Mouse (Mus musculus) liver, embryonic 15.5 days (tissue): ENCODE results near the gene Polr3h. TPM values are rescaled to one million over a fixed set of nuclear protein-coding genes. Genes with fewer than 3 reads are reported as not detected.
A peak's percentile ranks its signal among the peaks of the same experiment; 100 is the strongest.
"Not testable (repeated sequence)": the region's sequence is repeated elsewhere in the genome, so short reads cannot be mapped to it uniquely, and the experiment has no call there.

Experiments used
- ATAC-seq: fragments of 200-750 bp; cut with Nextera tagmentation; 2 replicates; pipeline ENCODE4 v1.8.0; 2017; ENCODE audit warnings: moderate number of reproducible peaks, mild to moderate bottlenecking, moderate library complexity; ENCODE audit not compliant: insufficient read depth
- H3K27ac ChIP-seq: fragments of 300-500 bp; sonication (generic); replicated peaks from 2 replicates; pipeline ENCODE4 v1.5.1; 2015; ENCODE audit warnings: mild to moderate bottlenecking, inconsistent platforms
- H3K27me3 ChIP-seq: fragments of 300-500 bp; sonication (generic); 2 replicates; pipeline ENCODE4 v1.6.1; 2015; ENCODE audit warnings: mild to moderate bottlenecking, inconsistent platforms
- H3K36me3 ChIP-seq: fragments of 300-500 bp; sonication (generic); replicated peaks from 2 replicates; pipeline ENCODE4 v1.6.1; 2015; ENCODE audit warnings: moderate library complexity, mild to moderate bottlenecking, inconsistent platforms
- H3K4me1 ChIP-seq: fragments of 300-500 bp; sonication (generic); replicated peaks from 2 replicates; pipeline ENCODE4 v1.6.1; 2015; ENCODE audit warnings: inconsistent platforms
- H3K4me2 ChIP-seq: fragments of 300-500 bp; sonication (generic); 2 replicates; pipeline ENCODE4 v1.6.1; 2015; ENCODE audit warnings: moderate library complexity, mild to moderate bottlenecking, inconsistent platforms
- H3K4me3 ChIP-seq: fragments of 300-500 bp; sonication (generic); replicated peaks from 2 replicates; pipeline ENCODE4 v1.5.1; 2015; ENCODE audit warnings: mild to moderate bottlenecking, inconsistent platforms
- H3K9ac ChIP-seq: fragments of 300-500 bp; sonication (generic); 2 replicates; pipeline ENCODE4 v1.6.1; 2015; ENCODE audit warnings: moderate library complexity, mild to moderate bottlenecking, inconsistent platforms
- H3K9me3 ChIP-seq: fragments of 300-500 bp; sonication (generic); replicated peaks from 2 replicates; pipeline ENCODE4 v1.6.1; 2016; ENCODE audit warnings: inconsistent platforms
- WGBS: fragments of 180-500 bp; shearing (Covaris S2); methylation state at CpG from one replicate; pipeline ENCODE4 v1.1.7; 2015; ENCODE audit warnings: mixed read lengths; ENCODE audit not compliant: insufficient replicate concordance; 5-methylcytosine and 5-hydroxymethylcytosine counted together
- polyA plus RNA-seq: library from polyadenylated mRNA; unstranded; fragments of >200 nt; fragmentation: Nextera tagmentation; extraction: Ambion mirVana; gene quantifications from 2 replicates; pipeline ENCODE4 v1.2.1, GENCODE M21; 2015

Polr3h gene
- polyA plus RNA-seq, 1 experiment from 2014 or later = 56.9 TPM

- Histone ChIP-seq H3K36me3 (peaks cover 80% of the 10 kb centered on the region), H3K4me1 (peaks cover 26% of the 10 kb centered on the region), H3K27ac (no peak overlapping the region), H3K9me3 (no peaks in the 10 kb centered on the region), H3K4me3 (no peak overlapping the region), H3K9ac (no peak overlapping the region), H3K4me2 (no peak overlapping the region), H3K27me3 (no peaks in the 10 kb centered on the region)
- ATAC-seq = no peak
- WGBS = 77% methylated on average over 5 of the region's 5 CpGs
Observed at GRCm38 (mm10) chr15:81915663-81916062, 10.4 kb downstream of the Polr3h start.

- H3K4me2 ChIP-seq = no peak overlapping the region; the same call in 1 of the 2 replicates
- ATAC-seq = peak; percentile 29; the same call in 1 of the 2 replicates
Observed at GRCm38 (mm10) chr15:81914668-81915067, 11.4 kb downstream of the Polr3h start.

GRCm38 (mm10) chr15:81912498-81912897, 13.5 kb downstream of the Polr3h start:
- Histone ChIP-seq H3K27ac (no peak overlapping the region), H3K9me3 (no peaks in the 10 kb centered on the region), H3K36me3 (peaks cover 98% of the 10 kb centered on the region), H3K4me3 (no peak overlapping the region), H3K4me2 (no peak overlapping the region), H3K4me1 (peaks cover 26% of the 10 kb centered on the region), H3K27me3 (no peaks in the 10 kb centered on the region), H3K9ac (no peak overlapping the region)
- ATAC-seq = no peak
- 71% methylated on average over 2 of the region's 2 CpGs for WGBS

More at GRCm38 (mm10) chr15:81914668-81915067, 11.4 kb downstream of the Polr3h start:
- WGBS = 42% methylated on average over 5 of the region's 5 CpGs
- H3K9ac ChIP-seq = no peak overlapping the region
- H3K4me1 ChIP-seq = peaks cover 26% of the 10 kb centered on the region
- 0 out of 2 replicates have a peak overlapping the region, but pooled peaks have one; percentile 29 for H3K27ac ChIP-seq
- peaks cover 90% of the 10 kb centered on the region for H3K36me3 ChIP-seq
- H3K4me3 ChIP-seq = no peak overlapping the region
- H3K9me3 ChIP-seq = no peaks in the 10 kb centered on the region
- no peaks in the 10 kb centered on the region for H3K27me3 ChIP-seq

- 71% methylated on average over 4 of the region's 4 CpGs for WGBS
- ATAC-seq = not testable (repeated sequence)
Observed at GRCm38 (mm10) chr15:81908767-81909166, 17.3 kb downstream of the Polr3h start.

GRCm38 (mm10) chr15:81907953-81908352, 18.1 kb downstream of the Polr3h start:
- no peak for ATAC-seq
- Histone ChIP-seq H3K9me3 (no peaks in the 10 kb centered on the region), H3K4me2 (no peak overlapping the region), H3K27me3 (no peaks in the 10 kb centered on the region), H3K4me3 (no peak overlapping the region), H3K9ac (no peak overlapping the region), H3K4me1 (0 out of 2 replicates have a peak, but pooled peaks cover 3% of the 10 kb centered on the region), H3K36me3 (peaks cover 99% of the 10 kb centered on the region), H3K27ac (no peak overlapping the region)
- 84% methylated on average over 8 of the region's 8 CpGs for WGBS

More at GRCm38 (mm10) chr15:81908767-81909166, 17.3 kb downstream of the Polr3h start:
- H3K9me3 ChIP-seq, H3K4me3 ChIP-seq, H3K4me2 ChIP-seq, H3K27me3 ChIP-seq, H3K9ac ChIP-seq, H3K27ac ChIP-seq, H3K4me1 ChIP-seq: not testable (repeated sequence)
- H3K36me3 ChIP-seq = peaks cover 99% of the 10 kb centered on the region

- Histone ChIP-seq H3K36me3 (peaks cover 97% of the 10 kb centered on the region), H3K9ac (no peak overlapping the region), H3K4me1 (no peaks in the 10 kb centered on the region), H3K9me3 (no peaks in the 10 kb centered on the region), H3K4me3 (no peak overlapping the region), H3K27me3 (no peaks in the 10 kb centered on the region), H3K27ac (no peak overlapping the region), H3K4me2 (no peak overlapping the region)
- ATAC-seq = no peak
- 25% methylated on average over 2 of the region's 2 CpGs for WGBS
Observed at GRCm38 (mm10) chr15:81904939-81905338, 21.1 kb downstream of the Polr3h start.

GRCm38 (mm10) chr15:81898751-81899150, 27.3 kb downstream of the Polr3h start:
- Histone ChIP-seq H3K4me3 (no peak overlapping the region), H3K27me3 (no peaks in the 10 kb centered on the region), H3K9me3 (no peaks in the 10 kb centered on the region), H3K4me1 (0 out of 2 replicates have a peak, but pooled peaks cover 6% of the 10 kb centered on the region), H3K9ac (no peak overlapping the region), H3K36me3 (peaks cover 81% of the 10 kb centered on the region), H3K4me2 (no peak overlapping the region), H3K27ac (peak overlapping the region; percentile 45)
- WGBS = 85% methylated on average over 2 of the region's 2 CpGs
- ATAC-seq = no peak

- no peak overlapping the region for H3K4me2 ChIP-seq
- peaks cover 79% of the 10 kb centered on the region for H3K36me3 ChIP-seq
- 82% methylated on average over 5 of the region's 5 CpGs for WGBS
- peak overlapping the region; percentile 59 for H3K27ac ChIP-seq
- H3K9me3 ChIP-seq = no peaks in the 10 kb centered on the region
- H3K27me3 ChIP-seq = no peaks in the 10 kb centered on the region
- H3K9ac ChIP-seq = no peak overlapping the region
- H3K4me1 ChIP-seq = peaks cover 10% of the 10 kb centered on the region
- ATAC-seq = 0 out of 2 replicates have a peak, but pooled peaks have one; percentile 21
- H3K4me3 ChIP-seq = no peak overlapping the region
Observed at GRCm38 (mm10) chr15:81897607-81898285, 28.3 kb downstream of the Polr3h start.

- H3K9me3 ChIP-seq = no peaks in the 10 kb centered on the region
- no peak overlapping the region for H3K27ac ChIP-seq
- H3K27me3 ChIP-seq = no peaks in the 10 kb centered on the region
- H3K36me3 ChIP-seq = peaks cover 79% of the 10 kb centered on the region
- peaks cover 24% of the 10 kb centered on the region for H3K4me1 ChIP-seq
- WGBS = 71% methylated on average over 2 of the region's 2 CpGs
- no peak overlapping the region for H3K9ac ChIP-seq
- no peak overlapping the region for H3K4me2 ChIP-seq
- no peak overlapping the region for H3K4me3 ChIP-seq
- no peak for ATAC-seq
Observed at GRCm38 (mm10) chr15:81896407-81896806, 29.6 kb downstream of the Polr3h start.

GRCm38 (mm10) chr15:81894002-81894401, 32.0 kb downstream of the Polr3h start:
- WGBS = 70% methylated on average over 1 of the region's 1 CpGs
- H3K4me2 ChIP-seq = no peak overlapping the region
- peaks cover 79% of the 10 kb centered on the region for H3K36me3 ChIP-seq
- H3K4me1 ChIP-seq = peaks cover 40% of the 10 kb centered on the region
- H3K4me3 ChIP-seq = no peak overlapping the region
- H3K9me3 ChIP-seq = no peaks in the 10 kb centered on the region
- H3K27me3 ChIP-seq = no peaks in the 10 kb centered on the region
- no peak overlapping the region for H3K9ac ChIP-seq
- ATAC-seq = no peak
- H3K27ac ChIP-seq = no peak overlapping the region

- no peak overlapping the region for H3K9ac ChIP-seq
- no peak overlapping the region for H3K4me3 ChIP-seq
- H3K9me3 ChIP-seq = no peaks in the 10 kb centered on the region
- peaks cover 72% of the 10 kb centered on the region for H3K36me3 ChIP-seq
- peaks cover 34% of the 10 kb centered on the region for H3K4me1 ChIP-seq
- WGBS = 64% methylated on average over 8 of the region's 8 CpGs
- H3K4me2 ChIP-seq = peak overlapping the region; percentile 29
- no peaks in the 10 kb centered on the region for H3K27me3 ChIP-seq
- H3K27ac ChIP-seq = peak overlapping the region; percentile 87
- peak; percentile 90 for ATAC-seq
Observed at GRCm38 (mm10) chr15:81891822-81892580, 34.0 kb downstream of the Polr3h start.
